Mouse (Mus musculus): ENCODE data around the gene Etv6. TPM values are rescaled to one million over a fixed set of nuclear protein-coding genes. Genes with fewer than 3 reads are reported as not detected.

Etv6 gene
- polyA plus RNA-seq, 1 experiment from 2014 or later = 17.8 TPM

DNA sequence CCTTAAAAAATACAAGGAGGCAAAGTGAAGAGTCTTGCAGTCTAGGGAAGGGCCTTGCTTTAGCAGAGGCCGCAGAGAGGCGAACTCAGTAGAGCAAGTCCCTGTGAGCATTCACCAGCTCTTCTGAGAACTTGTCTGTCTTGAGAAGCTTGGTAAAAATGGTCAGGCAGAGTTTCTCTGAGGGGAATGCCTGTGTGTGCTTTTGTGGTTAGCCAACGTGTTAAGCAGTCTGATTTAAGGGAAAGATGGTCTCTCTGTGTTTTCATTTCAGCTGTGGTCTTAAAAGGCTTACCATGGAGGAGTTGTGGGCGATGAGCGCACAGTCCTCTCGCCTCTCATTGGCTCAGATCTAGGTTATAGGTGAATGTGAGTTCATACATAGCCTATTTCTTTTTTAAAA lies 12.5 kb downstream of the Etv6 start:
- H3K27me3 ChIP-seq (ENCODE audit: low read depth, poor library complexity, severe bottlenecking) = no peaks in the 10 kb centered on the region
- WGBS = 89% methylated on average over 6 of the region's 6 CpGs
- H3K4me3 ChIP-seq = no peak overlapping the region
- no peak overlapping the region for H3K27ac ChIP-seq
- no peaks in the 10 kb centered on the region for H3K9me3 ChIP-seq (replicated peaks)
- H3K4me1 ChIP-seq = peaks cover 64% of the 10 kb centered on the region
- no peak for DNase-seq (ENCODE audit: low spot score)
- peaks cover 12% of the 10 kb centered on the region; the same call in 1 of the 2 replicates for H3K36me3 ChIP-seq

DNA sequence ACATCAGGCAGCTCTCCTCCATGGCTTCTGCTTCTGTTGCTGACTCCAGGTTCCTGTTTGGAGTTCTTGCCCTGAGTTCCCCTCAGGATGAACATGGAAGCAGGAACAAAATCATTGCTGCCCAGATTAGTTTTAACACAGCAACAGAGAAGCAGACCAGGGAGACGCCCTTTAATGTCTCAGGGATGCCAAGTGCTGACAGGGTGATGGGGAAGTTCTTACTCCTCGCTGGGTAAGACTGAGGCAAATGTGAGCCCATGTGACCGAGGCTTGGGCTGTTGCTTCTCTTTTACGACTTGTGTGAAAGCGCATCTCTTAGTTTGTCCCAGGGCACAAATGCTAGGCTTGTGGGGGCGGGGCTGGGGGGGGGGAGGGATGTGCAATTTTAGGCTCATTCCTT lies 13.5 kb downstream of the Etv6 start:
- 75% methylated on average over 6 of the region's 6 CpGs for WGBS
- H3K36me3 ChIP-seq = peaks cover 12% of the 10 kb centered on the region
- no peaks in the 10 kb centered on the region for H3K9me3 ChIP-seq (replicated peaks)
- H3K4me1 ChIP-seq = peaks cover 54% of the 10 kb centered on the region
- no peak for DNase-seq (ENCODE audit: low spot score)
- H3K27me3 ChIP-seq (ENCODE audit: low read depth, poor library complexity, severe bottlenecking) = no peaks in the 10 kb centered on the region
- no peak overlapping the region for H3K27ac ChIP-seq
- H3K4me3 ChIP-seq = no peak overlapping the region

GRCm38 (mm10) chr6:134050466-134050865 lies 15.0 kb downstream of the Etv6 start:
- H3K36me3 ChIP-seq = peaks cover 17% of the 10 kb centered on the region
- WGBS = 90% methylated on average over 8 of the region's 8 CpGs
- H3K4me3 ChIP-seq = no peak overlapping the region
- peaks cover 42% of the 10 kb centered on the region for H3K4me1 ChIP-seq
- H3K27me3 ChIP-seq (ENCODE audit: low read depth, poor library complexity, severe bottlenecking) = no peaks in the 10 kb centered on the region
- H3K27ac ChIP-seq = no peak overlapping the region
- H3K9me3 ChIP-seq (replicated peaks) = no peaks in the 10 kb centered on the region
- no peak for DNase-seq (ENCODE audit: low spot score)

- WGBS = 88% methylated on average over 7 of the region's 7 CpGs
- Histone ChIP-seq H3K9me3 (replicated peaks) (no peaks in the 10 kb centered on the region), H3K27ac (no peak overlapping the region), H3K36me3 (peaks cover 20% of the 10 kb centered on the region), H3K4me3 (no peak overlapping the region), H3K4me1 (peaks cover 29% of the 10 kb centered on the region), H3K27me3 (ENCODE audit: low read depth, poor library complexity, severe bottlenecking) (no peaks in the 10 kb centered on the region)
- DNase-seq (ENCODE audit: low spot score) = no peak
Observed at GRCm38 (mm10) chr6:134051950-134052349, 16.4 kb downstream of the Etv6 start.

DNA sequence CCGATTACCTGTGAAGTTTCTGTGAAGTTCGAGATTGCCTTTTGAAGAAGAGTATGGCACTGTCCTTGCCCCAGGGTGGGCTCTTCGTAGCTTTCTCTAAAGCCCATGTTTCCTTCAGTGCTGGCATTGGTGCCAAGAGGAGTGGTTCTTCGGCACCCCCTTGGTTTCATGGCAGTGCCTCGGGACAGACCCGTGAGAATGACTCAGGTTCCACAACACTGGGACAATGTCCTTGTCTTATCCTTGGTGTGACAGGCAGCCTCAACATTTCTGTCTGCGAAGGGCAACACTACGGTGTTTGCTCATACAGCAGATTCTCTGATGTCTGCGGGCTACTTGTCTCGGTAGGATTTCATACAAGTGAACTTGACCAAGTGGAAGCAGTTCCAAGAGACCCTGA lies 17.6 kb downstream of the Etv6 start:
- Histone ChIP-seq H3K27me3 (ENCODE audit: low read depth, poor library complexity, severe bottlenecking) (no peaks in the 10 kb centered on the region), H3K9me3 (replicated peaks) (no peaks in the 10 kb centered on the region), H3K4me3 (no peak overlapping the region), H3K4me1 (peaks cover 21% of the 10 kb centered on the region), H3K27ac (no peak overlapping the region), H3K36me3 (peaks cover 16% of the 10 kb centered on the region)
- WGBS = 92% methylated on average over 10 of the region's 10 CpGs
- no peak for DNase-seq (ENCODE audit: low spot score)

DNA sequence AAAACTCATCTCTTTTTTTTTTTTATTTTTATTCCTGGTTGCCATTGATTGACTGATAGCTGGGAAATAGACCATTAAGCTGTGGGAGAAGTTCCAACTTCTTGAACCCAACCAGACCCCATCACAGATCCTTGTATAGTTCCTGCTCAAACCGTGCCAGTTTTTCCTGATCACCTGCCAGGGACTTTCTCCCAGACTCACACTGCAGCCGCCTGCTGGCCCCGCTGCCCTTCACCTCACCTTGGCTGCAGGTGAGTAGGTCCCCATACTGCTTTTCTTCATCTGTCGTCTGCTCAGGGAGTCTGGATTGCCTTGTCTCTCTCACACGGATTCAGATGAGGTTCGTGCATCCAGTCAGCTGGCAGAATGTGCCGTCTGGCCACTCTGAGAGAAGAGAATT lies 18.1 kb downstream of the Etv6 start:
- no peaks in the 10 kb centered on the region for H3K27me3 ChIP-seq (ENCODE audit: low read depth, poor library complexity, severe bottlenecking)
- no peak overlapping the region for H3K27ac ChIP-seq
- peaks cover 21% of the 10 kb centered on the region for H3K4me1 ChIP-seq
- H3K36me3 ChIP-seq = peaks cover 16% of the 10 kb centered on the region
- H3K9me3 ChIP-seq (replicated peaks) = no peaks in the 10 kb centered on the region
- H3K4me3 ChIP-seq = no peak overlapping the region
- WGBS = 87% methylated on average over 7 of the region's 7 CpGs
- DNase-seq (ENCODE audit: low spot score) = no peak

GRCm38 (mm10) chr6:134055588-134055987 lies 20.1 kb downstream of the Etv6 start:
- peaks cover 16% of the 10 kb centered on the region for H3K36me3 ChIP-seq
- no peak for DNase-seq (ENCODE audit: low spot score)
- H3K27me3 ChIP-seq (ENCODE audit: low read depth, poor library complexity, severe bottlenecking) = no peaks in the 10 kb centered on the region
- H3K4me3 ChIP-seq = no peak overlapping the region
- H3K27ac ChIP-seq = no peak overlapping the region
- 88% methylated on average over 7 of the region's 7 CpGs for WGBS
- H3K9me3 ChIP-seq (replicated peaks) = no peaks in the 10 kb centered on the region
- peaks cover 26% of the 10 kb centered on the region for H3K4me1 ChIP-seq

DNA sequence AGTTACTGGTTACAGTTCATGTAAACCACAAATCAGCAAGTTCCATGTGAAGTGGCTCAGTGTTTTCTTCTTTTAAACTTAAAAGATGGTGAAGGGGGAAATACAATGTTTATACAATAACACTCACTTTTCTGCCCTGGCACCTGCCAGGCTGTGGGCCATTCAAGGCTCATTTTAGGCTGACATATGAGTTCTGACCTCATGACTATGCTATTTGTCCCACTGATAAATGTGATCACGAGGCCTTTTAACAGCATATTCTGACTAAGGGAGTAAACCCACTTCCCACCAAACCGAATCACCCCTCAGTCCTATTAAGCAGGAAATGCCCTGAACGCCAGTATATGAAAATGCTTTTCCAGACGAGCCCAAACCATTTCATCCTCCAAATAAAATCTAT lies 23.0 kb downstream of the Etv6 start:
- H3K36me3 ChIP-seq = peaks cover 14% of the 10 kb centered on the region
- H3K27ac ChIP-seq = no peak overlapping the region
- H3K4me3 ChIP-seq = no peak overlapping the region
- no peaks in the 10 kb centered on the region for H3K27me3 ChIP-seq (ENCODE audit: low read depth, poor library complexity, severe bottlenecking)
- no peaks in the 10 kb centered on the region for H3K9me3 ChIP-seq (replicated peaks)
- no peak for DNase-seq (ENCODE audit: low spot score)
- peaks cover 26% of the 10 kb centered on the region for H3K4me1 ChIP-seq
- 84% methylated on average over 4 of the region's 4 CpGs for WGBS

GRCm38 (mm10) chr6:134058886-134059551 lies 23.5 kb downstream of the Etv6 start:
- DNase-seq (ENCODE audit: low spot score) = no peak
- Histone ChIP-seq H3K4me1 (peaks cover 26% of the 10 kb centered on the region), H3K36me3 (peaks cover 15% of the 10 kb centered on the region; the same call in 1 of the 2 replicates), H3K4me3 (no peak overlapping the region), H3K27ac (0 out of 2 replicates have a peak overlapping the region, but pooled peaks have one; percentile 58), H3K9me3 (replicated peaks) (no peaks in the 10 kb centered on the region), H3K27me3 (ENCODE audit: low read depth, poor library complexity, severe bottlenecking) (no peaks in the 10 kb centered on the region)
- WGBS = 83% methylated on average over 10 of the region's 10 CpGs

- no peaks in the 10 kb centered on the region for H3K27me3 ChIP-seq (ENCODE audit: low read depth, poor library complexity, severe bottlenecking)
- DNase-seq (ENCODE audit: low spot score) = no peak
- H3K27ac ChIP-seq = peak overlapping the region; percentile 58; the same call in 1 of the 2 replicates
- H3K4me1 ChIP-seq = peaks cover 26% of the 10 kb centered on the region
- H3K9me3 ChIP-seq (replicated peaks) = no peaks in the 10 kb centered on the region
- H3K36me3 ChIP-seq = peaks cover 15% of the 10 kb centered on the region; the same call in 1 of the 2 replicates
- 75% methylated on average over 10 of the region's 10 CpGs for WGBS
- H3K4me3 ChIP-seq = no peak overlapping the region
Observed at GRCm38 (mm10) chr6:134059552-134059891, 24.0 kb downstream of the Etv6 start.

DNA sequence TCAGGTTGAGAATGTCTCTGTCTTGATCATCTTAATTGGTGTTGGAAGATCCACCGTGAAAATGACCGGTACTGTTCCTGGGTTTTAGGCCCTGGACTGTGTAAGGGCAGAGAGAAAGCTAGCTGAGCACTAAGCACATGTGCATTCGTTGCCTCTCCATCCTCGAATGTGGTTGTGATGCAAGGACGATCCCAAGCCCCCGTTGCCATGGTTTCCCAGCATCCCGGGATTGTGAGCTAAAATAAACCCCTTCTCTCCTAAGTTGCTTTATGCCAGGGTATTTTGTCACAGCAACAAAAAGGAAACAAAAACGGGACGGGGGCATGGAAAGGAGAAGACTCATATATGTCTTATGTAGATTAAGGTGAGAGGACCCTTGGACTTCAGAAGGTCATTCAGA lies 24.5 kb downstream of the Etv6 start:
- 89% methylated on average over 9 of the region's 9 CpGs for WGBS

GRCm38 (mm10) chr6:134060811-134061210 lies 25.3 kb downstream of the Etv6 start:
- Histone ChIP-seq H3K4me3 (no peak overlapping the region), H3K9me3 (replicated peaks) (no peaks in the 10 kb centered on the region), H3K27ac (no peak overlapping the region), H3K27me3 (ENCODE audit: low read depth, poor library complexity, severe bottlenecking) (no peaks in the 10 kb centered on the region), H3K36me3 (peaks cover 10% of the 10 kb centered on the region; the same call in 1 of the 2 replicates), H3K4me1 (peaks cover 24% of the 10 kb centered on the region)
- DNase-seq (ENCODE audit: low spot score) = no peak
- WGBS = 86% methylated on average over 12 of the region's 12 CpGs

More for the DNA sequence above, 24.5 kb downstream of the Etv6 start:
- no peak for DNase-seq (ENCODE audit: low spot score)
- H3K27ac ChIP-seq = no peak overlapping the region
- H3K4me1 ChIP-seq = peaks cover 26% of the 10 kb centered on the region
- peaks cover 17% of the 10 kb centered on the region; the same call in 1 of the 2 replicates for H3K36me3 ChIP-seq
- no peaks in the 10 kb centered on the region for H3K27me3 ChIP-seq (ENCODE audit: low read depth, poor library complexity, severe bottlenecking)
- no peak overlapping the region for H3K4me3 ChIP-seq
- no peaks in the 10 kb centered on the region for H3K9me3 ChIP-seq (replicated peaks)

GRCm38 (mm10) chr6:134065018-134065725 lies 29.7 kb downstream of the Etv6 start:
- no peaks in the 10 kb centered on the region for H3K27me3 ChIP-seq (ENCODE audit: low read depth, poor library complexity, severe bottlenecking)
- no peak overlapping the region for H3K4me3 ChIP-seq
- H3K27ac ChIP-seq = no peak overlapping the region
- no peak for DNase-seq (ENCODE audit: low spot score)
- H3K36me3 ChIP-seq = peaks cover 47% of the 10 kb centered on the region
- H3K4me1 ChIP-seq = peaks cover 6% of the 10 kb centered on the region
- 88% methylated on average over 11 of the region's 11 CpGs for WGBS
- no peaks in the 10 kb centered on the region for H3K9me3 ChIP-seq (replicated peaks)
